Mouse (Mus musculus) adrenal gland (tissue): ENCODE measurements around the gene Hip1.

Experiments
- intact Hi-C: fragments of 180-260 bp; cut with DNase I; formaldehyde crosslinking; loops from one replicate; pipeline ENCODE4 v1.15.1; 2025
- long read RNA-seq, 2 experiments: library from polyadenylated mRNA; unstranded; transcript quantifications; one replicate each; pipeline ENCODE4 v2.0.0; 2020; ENCODE audit warnings: borderline replicate concordance in 1 of 2; ENCODE audit not compliant: insufficient replicate concordance in 1 of 2

Gene Hip1
- long read RNA-seq, experiment 1, partial matches to known transcripts = 1 of 8 reads
- long read RNA-seq, experiment 1, other reads (novel, unspliced or antisense) = 6 of 8 reads
- long read RNA-seq, experiment 2, partial matches to known transcripts = 1 of 7 reads
- long read RNA-seq, experiment 2, other reads (novel, unspliced or antisense) = 5 of 7 reads

DNA sequence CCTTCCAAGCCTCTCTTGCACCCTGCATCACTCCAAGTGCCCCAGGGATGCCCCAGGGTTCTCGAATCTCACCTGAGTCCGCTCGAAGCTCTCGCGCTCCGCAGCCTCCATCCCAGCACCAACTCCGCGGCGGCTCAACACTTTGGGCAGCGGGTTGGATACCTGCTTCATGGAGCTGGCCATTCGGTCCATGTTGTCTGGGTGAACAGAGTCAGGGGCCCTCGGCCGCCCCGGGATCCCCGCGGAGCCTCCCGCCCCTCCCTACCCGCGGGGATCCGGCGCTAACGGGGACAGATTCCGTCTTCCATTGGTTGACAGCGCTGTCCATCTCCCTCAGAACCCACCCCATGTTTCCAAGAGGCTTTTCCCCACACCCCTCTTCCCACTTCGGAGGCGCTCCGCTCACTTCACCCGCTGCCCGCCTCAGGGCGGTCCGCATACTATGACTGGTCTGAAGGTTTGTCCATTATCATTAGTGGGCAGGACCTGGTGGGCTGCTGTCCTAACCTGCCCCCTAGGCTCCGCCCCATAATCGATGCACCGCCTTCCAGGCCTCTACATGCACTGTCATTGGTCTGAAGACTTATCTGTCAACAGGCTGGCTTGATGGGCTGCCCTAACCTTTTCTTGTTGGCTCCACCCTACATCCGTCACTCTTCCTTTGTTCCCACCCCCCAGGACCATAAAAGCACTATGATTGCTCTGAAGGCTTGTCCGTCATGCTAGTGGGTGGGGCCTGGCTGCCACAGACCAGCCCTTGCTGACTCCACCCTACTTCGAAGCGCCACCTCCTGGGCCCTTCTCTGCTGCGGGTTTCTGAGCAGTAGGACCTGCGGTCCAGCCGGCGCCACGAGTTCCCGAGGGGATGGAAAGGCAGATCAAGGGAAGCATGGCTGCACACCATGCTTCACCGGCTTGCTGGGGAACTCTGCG is at the start of gene Hip1:
TSS of gene Hip1 (minus strand) at position 256 of the 933 bp plus-strand sequence.
- intact Hi-C loops = no loop called here

DNA sequence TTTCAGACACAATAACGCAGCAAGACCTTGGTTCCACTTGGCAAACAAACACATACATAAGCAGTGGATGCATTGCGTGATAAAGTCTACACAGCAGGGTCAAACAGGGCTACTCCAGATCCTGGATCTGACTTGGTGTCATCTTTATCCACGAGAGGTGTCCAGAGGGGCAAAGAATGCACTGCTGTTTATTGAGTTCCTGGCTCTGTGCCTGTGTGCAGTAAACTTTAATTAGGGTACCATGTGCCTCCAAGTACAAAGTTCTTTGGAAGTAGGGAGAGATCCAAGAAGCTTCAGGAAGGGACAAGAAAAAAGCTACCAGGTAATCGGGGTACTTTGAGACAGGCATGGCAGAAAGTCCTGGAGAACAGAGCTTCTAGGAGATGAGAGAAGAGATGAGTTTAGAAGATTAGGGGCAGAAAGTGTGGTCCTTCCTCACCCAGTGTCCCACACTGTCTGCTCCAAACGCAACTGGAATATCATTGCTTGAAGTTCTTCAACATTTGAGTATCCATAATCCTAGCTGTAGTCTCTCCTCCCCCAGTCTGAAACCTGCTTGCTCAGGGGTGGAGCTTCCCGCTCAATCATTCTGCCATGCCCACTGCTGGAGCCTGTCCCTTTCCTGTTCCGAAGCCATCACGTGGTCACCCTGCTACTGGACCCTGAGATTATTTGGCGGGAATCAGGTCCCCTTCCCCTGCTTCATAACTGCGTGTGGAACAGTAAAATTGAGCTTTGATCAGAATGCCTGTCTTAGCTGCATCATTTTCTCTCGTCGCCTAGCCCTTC is 45.3 kb upstream of the Hip1 start:
- intact Hi-C loops = no loop called here

DNA sequence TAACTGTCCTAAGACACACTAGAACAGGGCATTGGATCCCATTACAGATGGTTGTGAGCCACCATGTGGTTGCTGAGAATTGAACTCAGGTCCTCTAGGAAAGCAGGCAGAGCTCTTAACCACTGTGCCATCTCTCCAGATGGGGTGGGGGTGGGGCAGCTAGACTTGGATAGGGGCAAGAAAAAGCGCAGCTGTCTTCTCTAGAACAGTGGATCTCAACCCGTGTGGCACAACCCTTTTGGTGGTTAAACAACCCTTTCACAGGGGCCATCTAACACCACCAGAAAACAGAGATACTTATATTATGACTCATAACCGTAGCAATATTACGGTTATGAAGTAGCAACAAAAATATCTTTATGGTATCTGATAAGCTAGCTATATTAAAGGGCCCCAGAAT is 42.8 kb upstream of the Hip1 start:
- intact Hi-C loops = no loop called here

DNA sequence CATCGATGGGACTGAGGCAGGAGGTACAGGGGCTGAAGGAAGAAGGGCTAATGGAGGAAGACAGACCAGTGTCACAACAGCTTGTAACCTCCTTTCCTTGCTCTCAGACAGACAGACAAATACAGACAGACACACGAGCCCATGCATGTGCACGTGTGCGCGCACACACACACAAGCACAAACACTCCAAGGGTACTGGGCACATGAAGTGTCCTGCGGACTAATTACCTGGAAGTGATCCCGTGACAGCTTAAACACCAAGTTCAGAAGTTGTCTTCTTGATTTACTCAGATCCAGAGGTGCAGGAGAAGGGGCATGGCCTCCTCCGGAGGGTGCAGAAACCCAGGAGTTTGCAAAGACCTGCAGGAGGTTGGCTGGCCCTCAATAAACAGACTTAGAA is 40.8 kb upstream of the Hip1 start:
- intact Hi-C loops = no loop called here

DNA sequence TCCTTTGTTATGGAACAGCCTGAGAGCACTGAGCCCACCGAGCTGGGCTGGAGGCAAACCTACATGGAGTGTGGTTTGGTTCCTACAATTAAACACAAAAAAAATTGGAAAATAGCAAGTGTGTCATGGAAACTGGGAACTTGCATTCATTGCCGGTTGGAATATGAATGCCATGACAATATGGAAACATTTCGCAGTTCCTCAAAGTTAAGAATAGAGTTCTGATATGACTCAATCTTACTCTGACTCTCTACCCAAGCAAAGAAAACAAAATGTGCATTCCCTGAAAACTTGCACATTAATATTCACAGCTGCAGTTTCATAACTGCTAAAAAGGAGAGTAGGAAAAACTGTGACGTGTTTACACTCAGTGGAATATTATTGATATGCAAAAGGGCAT is 37.4 kb upstream of the Hip1 start:
- intact Hi-C loops = no loop called here

DNA sequence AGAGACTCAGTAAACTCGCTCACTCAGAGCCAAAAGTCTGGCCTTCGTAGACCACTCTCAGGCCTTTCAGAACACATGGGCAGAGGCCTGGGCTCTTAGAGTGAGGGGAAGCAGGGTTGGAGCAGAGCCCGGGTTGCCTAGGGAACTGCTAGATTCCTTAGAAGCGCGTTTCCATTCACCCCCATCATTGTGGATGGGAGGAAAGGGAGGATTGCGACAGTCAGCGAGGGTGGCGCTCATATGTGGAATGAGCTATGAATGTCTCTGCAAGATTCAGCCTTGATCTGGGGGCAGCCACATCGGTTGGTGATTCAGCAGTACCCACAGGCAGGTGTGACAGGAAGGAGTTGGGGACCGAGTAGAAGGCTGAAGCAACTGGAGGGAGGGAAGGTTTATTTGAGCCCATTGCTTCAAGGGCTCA is 34.4 kb upstream of the Hip1 start:
- intact Hi-C loops = no loop called here

DNA sequence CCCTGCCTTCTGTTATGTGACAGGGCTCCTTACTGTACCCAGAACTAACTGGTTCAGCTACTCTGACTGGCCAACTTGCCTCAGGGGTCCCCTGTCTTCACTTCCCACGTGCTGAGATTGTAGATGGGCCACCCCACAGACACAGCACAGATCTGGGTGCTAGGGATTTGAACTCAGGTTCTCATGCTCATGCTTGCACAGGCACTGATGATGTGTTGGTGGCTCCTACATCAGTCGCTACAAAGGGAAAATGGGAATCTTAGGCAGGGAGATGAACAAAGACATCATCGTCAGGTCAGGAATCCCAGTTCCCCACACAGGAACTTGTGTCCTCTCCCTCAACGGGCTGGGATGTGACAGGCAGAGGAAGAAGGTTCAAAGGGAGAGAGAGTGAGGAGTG is 31.1 kb upstream of the Hip1 start:
- intact Hi-C loops = no loop called here

DNA sequence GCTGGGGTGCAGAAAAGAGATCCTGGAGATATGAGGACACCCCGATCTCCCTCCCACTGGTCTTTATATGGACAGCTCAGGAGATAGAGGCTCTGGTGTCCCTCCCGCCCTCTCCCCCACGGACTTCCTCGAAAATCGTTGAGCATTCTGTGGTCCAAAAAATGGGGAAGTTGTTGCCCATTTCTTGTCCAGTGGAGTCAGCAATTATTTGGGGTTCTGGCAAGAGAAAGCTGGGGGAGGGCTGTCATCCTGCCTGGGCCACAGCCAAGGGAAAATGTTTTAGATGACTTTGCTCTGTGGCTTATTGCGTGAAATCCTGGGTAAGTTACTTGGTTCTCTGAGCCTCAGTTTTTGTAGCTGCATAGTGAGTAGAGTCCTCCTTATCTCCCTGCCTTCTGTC is 28.1 kb upstream of the Hip1 start, which contains the start of gene Ccl24:
TSS of gene Ccl24 (minus strand) at position 44 of the 400 bp plus-strand sequence.
- intact Hi-C loops = no loop called here

DNA sequence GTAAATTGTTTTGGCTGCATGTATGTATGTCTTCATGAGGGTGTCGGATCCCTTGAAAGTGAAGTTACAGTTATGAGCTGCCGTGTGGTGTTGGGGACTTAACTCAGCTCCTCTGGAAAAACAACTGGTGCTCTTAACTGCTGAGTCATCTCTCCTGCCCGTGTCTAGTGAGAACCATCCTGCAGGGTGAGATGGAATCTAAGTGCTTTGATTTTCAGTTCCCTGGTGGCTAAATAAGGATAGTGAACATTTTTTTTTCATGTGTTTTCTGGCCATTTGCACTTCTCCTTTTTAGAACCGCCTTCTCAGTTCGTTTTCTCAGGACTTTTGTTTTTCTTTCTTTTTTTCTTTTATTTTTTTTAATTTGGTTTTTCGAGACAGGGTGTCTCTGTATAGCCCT is 23.8 kb upstream of the Hip1 start:
- intact Hi-C loops = no loop called here

DNA sequence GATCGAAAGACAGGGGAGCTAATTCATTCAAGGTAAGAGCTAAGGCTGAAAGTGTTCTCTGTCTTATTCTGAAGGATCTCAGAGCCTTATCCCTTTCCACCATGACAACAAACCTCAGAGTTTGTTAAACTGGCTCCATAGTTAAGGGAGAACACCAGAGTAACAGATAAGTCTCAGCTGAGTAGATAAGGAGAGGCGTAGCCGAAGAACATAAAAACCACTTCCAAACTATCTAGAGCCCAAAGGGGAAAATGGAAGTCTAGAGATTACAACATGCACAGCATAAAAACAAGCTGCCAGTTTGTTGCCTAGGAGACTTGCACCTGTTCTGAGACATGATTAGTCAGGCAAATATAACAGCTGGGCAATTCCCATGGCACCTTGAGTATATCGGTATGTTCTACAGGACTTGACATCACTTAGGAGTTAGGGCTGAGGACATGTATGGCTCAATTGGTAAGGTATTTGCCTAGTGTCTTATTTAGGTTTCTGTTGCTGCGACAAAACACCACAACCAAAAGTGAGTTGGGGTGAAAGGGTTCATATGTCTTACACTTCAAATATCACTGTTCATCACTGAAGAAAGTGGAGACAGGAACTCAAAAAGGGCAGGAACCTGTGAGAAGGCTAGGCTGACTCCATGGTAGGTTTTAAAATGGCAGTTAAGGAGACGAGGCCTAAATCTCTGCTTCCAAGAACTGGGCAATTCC is 22.8 kb upstream of the Hip1 start:
- intact Hi-C loops = no loop called here

DNA sequence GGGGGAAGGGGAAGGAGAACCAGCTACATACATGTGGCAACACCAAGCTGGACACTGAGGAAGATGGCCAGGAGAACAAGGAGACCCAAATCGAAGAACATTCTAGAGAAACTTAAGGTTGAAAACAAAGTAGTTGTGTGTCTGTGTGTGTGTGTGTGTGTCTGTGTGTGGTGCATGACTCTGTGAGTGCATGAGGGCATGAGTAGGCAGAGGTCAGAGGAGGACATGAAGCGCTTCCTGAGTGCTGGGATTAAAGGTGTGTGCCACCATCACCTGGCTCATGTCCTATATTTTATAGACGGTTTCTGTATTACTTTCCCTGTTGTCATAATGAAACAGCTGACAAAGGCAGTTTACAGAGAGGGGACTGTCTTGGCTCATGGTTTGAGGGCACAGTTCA is 18.5 kb upstream of the Hip1 start, which contains the start of gene Ccl26:
TSS of gene Ccl26 (minus strand) at position 101 of the 400 bp plus-strand sequence.
- intact Hi-C loops = no loop called here

DNA sequence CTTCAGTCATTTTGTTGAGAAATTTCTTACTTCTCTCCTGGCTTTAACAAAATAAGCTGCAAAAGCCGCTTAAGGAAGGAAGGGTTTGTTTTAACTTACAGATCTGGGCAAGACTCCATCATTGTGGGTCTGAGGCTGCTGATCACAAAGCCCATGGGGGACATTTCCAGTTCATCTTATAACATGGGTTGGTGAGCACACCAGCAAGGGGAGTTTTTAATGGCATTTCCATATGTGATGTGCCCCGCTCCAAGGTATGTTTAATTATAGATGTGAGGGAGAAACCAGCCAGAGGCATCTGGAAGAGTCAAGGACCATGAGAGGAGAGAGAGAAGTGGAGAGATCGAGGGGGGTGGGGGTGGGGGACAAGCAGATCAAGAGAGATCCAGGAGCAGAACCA is 12.8 kb upstream of the Hip1 start:
- intact Hi-C loops = no loop called here

DNA sequence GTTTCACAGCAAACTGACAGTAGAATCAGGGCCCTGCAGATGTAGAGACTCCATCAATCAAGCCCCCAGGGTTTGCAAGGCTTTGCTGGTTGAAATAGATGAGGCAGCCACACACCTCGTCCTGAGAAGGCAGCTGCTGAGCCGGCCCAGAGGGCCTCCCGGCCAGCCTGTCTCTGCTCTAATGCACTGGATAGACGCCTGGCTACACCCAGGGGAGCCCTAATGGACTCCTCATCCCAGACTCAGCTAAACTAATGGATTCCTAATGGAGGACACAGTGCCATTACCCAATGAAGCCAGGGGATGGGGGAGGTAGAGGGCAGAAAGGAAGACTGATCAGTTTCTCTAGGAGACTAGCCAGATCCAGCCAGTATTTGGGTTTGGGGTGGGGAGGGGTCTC is 12.1 kb upstream of the Hip1 start:
- intact Hi-C loops = no loop called here

DNA sequence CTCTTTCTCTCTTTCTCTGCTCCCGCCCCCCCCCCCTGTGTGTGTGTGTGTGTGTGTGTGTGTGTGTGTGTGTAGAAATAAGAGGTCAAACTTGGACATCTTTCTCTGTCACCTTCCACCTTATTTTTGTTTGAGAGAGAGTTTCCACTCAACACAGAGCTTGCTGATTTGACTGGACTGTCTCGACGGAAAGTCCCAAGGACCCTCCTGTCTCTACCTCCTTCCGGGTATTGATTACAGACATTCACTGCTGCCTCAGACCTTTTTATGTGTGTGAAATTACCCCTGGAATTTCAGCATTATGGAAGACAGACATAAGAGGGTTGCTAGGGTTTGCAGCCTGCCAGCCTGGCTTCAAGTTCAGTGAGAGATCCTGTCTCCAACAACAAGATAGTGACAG is 11.3 kb upstream of the Hip1 start:
- intact Hi-C loops = no loop called here

DNA sequence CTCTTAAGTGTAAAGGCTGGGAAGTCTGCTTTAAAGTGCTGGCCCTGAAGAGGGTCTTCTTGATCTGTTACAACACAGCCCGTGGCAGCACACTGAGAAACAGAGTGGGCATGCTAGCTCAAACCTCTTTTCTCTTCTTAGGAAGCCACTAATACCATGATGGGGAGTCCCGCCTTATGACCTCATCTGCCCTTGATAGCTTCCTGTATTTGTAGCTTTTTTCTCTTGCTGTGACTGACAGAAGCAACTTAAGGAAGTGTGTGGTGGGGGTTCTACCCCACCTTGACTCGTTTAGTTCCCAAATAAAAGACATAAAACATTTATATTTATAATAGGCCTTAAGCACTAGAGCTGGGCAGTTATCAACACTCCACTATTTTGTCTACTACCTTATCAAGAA is 6.7 kb upstream of the Hip1 start:
- intact Hi-C loops = loop anchor here (5.0 kb wide), 3 partner anchors 46 to 211 kb away; no protein-coding TSS in a partner anchor

DNA sequence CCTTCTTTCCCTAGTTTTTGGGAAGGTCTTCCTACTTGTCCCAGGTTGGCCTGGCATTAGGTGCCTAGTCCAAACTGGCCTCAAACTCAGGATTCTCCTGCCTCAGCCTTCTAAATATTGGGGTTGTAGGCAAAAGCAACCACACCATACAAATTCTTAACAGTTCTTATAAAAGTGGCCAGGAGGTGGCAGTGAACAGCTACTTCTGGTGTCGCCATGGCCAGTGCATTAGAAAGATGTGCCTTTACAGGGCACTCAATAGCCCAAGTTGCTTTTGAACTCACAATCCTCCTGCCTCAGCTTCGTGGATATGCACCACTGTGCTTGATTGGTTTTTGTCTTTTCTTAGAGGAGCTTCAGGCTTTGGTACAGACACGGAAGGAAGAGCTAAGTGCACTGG is 6.0 kb upstream of the Hip1 start:
- intact Hi-C loops = loop anchor here (5.0 kb wide), 3 partner anchors 46 to 211 kb away; no protein-coding TSS in a partner anchor

DNA sequence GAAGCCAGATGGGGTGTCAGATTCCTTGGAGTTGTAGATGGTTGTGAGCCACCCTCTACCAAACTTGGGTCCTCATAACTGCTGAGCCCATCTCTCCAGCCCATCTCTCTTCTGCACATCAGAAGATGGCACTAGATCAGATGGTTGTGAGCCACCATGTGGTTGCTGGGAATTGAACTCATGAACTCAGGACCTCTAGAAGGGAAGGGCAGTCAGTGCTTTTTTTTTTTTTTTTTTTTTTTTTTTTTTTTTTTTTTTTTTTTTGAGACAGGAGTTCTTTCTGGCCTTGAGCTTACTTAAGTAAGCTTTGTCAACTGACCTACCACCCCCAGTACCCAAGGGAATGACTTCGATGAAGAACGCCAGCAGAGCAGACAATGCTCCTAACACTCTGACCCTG is 3.1 kb upstream of the Hip1 start:
- intact Hi-C loops = no loop called here

DNA sequence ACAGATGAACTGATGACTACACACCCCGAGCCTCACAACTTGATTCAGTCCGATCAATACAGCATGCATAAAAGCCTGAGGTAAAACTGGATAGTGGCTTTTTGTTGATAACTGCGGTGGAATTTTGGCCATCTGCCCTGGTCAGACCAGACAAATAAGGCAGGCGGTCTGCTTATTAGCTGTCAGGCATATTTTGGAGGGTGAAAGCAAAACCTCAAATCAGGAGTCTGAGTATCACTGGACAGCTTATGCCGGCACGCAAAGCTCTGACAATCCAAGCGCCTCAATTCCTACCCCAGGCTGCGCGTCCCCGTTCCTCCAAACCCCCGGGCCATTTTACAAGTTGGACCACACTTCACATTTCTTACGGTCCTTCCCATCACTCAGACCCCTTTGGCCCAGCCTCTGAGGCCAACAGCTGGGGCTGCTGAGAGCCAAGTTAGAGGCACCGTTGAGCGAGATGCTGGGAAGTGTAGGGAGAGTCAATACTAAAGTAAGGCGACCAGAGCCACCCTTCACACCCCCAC is 825 bp downstream of the Hip1 start:
- intact Hi-C loops = no loop called here

DNA sequence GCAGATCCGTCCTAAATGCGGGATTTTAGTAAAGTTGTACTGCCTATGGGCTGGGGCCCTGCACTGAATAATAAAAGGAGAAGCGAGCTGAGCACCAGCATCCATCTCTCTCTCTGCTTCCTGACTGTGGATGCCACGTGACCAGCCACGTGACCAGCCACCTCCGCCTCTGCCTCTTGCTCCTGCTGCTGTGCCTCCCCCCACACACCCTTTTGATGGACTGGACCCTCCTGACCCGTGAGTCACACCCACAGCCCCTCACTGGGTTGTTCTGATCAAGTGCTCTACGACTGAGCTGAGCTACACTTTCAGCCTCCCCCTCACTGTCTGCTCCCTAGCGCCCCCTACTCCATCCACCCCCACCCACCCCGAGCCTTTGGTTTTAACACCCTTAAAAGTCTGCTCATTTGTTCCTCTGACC is 7.1 kb downstream of the Hip1 start:
- intact Hi-C loops = no loop called here

DNA sequence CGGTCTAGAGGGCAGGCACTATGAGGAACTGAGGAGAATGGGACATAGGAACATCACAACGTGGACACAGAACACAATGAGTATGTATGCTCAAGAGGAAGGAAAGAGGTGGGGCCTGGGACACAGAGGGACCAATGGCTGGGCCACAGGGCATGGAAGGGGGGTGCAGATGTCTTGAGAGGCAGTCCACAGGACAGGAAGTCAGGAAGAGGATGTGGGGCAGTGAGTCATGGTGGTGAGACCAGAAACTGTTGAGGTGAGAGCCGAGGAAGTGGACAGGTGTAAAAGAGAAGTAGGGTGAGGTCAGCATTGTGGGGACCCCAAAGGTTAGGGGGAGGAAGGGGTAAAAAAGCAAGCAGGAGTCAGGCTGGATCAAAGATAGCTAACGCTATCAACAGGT is 7.6 kb downstream of the Hip1 start:
- intact Hi-C loops = no loop called here

DNA sequence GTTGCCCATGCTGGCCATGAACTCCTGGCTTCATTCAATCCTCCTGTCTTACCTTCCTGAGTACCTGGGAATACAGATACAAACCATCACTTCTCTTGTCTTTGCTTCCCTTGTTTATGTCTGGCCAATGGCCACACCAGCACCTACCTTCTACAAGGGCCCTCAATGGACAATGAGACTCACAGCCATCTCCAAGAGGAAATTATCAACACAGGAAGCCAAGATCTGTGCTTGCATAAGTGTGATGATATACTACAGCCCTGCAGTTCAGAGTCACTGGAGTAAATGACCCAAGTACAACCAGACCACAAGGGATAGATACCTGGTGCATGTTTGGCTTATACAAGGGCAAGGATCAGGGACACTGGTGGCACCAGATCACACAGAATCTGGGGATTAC is 9.1 kb downstream of the Hip1 start:
- intact Hi-C loops = no loop called here
